Mouse (Mus musculus) thymus, postnatal 10 days (tissue): ENCODE measurements around the gene Ubap2l.

Source experiments
- DNase-seq, 2 experiments: peaks; one replicate each; pipeline ENCODE4 v3.0.0; 2021; ENCODE audit warnings: low spot score in 2 of 2

Ubap2l gene

GRCm38 (mm10) chr3:90052351-90053241 lies at the start of gene Ubap2l:
Ubap2l (minus strand) TSS chr3:90052628.
- peak; percentile 92 to 95 for DNase-seq

GRCm38 (mm10) chr3:90101673-90102072 lies 49.2 kb upstream of the Ubap2l start:
- no peak for DNase-seq

DNA sequence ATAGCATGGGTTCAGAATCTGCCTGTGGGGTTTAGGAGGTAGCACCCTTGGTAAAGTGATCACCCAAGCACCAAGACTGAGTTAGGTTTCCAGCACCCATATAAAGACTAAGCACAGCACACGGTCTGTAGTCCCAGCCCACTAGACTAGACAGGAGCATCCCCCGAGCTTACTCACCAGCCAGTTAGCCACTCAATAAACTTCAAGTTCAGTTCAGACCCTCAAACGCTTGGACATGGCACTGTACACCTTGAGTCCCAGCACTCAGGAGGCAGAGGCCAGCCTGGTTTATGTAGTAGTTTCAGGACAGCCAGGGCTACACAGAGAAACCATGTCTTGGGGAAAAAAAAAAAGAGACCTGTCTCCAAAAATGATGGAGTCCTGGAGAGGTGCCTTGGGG lies 48.6 kb upstream of the Ubap2l start:
- DNase-seq: no peak

DNA sequence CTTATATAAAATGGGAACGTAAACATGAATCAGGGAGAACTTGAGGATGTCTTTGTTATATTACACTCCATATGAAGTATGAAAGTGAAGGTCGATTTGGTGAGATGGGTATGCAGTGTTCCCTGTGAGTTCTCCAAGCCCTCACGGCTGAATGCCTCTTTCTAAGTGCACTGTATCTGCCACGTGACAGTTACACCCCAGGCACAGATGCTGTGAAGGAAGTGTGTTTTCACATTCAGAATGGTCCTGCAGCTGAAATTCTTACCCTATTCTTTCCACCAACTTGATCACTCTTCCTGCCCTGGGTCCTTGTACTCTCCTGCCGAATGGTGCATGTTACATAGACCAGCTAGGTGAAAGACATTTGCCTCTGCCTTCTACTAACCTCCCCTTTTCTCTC lies 45.5 kb upstream of the Ubap2l start:
- no peak for DNase-seq

- no peak for DNase-seq
Measured at GRCm38 (mm10) chr3:90094453-90094852, 42.0 kb upstream of the Ubap2l start.

DNA sequence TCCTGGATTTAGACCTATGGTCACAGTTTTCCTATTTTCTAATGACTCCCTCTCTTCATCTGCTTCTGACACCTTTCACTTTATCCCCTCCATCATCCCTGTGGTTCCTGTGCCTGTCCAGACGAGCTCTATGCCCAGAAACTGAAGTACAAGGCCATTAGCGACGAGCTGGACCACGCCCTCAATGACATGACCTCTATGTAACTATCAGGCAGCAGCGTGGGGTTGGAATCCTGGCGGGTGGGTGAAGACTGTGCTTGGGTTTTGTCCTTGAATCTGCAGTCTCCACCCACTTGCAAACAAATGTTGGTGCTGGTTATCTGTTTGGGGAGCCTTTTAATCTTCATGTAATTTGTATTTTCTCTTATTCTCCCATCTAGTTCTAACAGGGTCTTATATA lies 38.5 kb upstream of the Ubap2l start:
- DNase-seq: no peak

- no peak for DNase-seq
Measured at GRCm38 (mm10) chr3:90088617-90089016, 36.2 kb upstream of the Ubap2l start.

DNA sequence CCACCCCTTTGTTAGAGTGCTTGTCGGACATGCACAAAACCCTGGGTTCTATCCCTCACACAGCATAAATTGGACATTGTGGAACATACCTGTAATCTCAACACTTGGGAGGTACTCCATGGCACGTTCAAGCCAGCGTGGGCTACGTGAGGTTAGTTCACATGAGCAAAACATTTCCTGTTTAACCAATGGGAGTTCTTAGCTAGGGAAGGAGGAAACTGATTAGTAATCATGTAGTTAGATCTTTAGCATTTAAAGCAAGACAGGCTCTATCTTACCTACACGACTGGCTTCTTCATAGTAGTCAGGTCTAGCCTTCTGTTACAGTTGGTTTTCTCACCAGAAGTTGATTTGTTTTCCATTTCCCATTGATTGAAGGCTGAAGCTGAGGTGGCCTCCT lies 33.6 kb upstream of the Ubap2l start:
- DNase-seq: no peak

GRCm38 (mm10) chr3:90085281-90085680 lies 32.9 kb upstream of the Ubap2l start:
- DNase-seq: no peak

- DNase-seq: no peak
Measured at GRCm38 (mm10) chr3:90084790-90085189, 32.4 kb upstream of the Ubap2l start.

GRCm38 (mm10) chr3:90083698-90084324 lies 31.4 kb upstream of the Ubap2l start:
- no peak for DNase-seq

DNA sequence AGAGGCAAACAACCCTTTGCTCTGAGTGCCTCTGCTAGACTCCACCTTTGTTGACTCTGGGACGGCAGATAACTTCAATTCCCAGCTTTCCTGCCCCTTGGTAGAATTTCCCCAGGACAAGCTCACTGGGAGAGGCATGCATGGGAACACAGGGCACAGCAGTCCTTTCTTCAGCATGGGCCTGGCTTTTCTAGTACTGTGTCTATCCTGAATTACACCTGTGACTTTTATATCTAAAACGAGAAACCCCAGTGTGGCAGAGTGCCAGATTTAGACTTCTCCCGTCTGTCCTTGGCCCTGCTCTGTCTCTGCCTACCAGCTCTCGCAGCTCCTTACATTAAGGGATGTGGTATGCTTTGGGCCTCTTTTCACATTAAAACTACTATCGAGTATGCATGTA lies 30.6 kb upstream of the Ubap2l start:
- DNase-seq: no peak

- no peak for DNase-seq
Measured at GRCm38 (mm10) chr3:90081365-90082240, 29.2 kb upstream of the Ubap2l start.

GRCm38 (mm10) chr3:90080498-90080863 lies 28.1 kb upstream of the Ubap2l start:
- no peak for DNase-seq

GRCm38 (mm10) chr3:90079763-90080497 lies 27.5 kb upstream of the Ubap2l start:
- DNase-seq: peak; percentile 80 to 88

DNA sequence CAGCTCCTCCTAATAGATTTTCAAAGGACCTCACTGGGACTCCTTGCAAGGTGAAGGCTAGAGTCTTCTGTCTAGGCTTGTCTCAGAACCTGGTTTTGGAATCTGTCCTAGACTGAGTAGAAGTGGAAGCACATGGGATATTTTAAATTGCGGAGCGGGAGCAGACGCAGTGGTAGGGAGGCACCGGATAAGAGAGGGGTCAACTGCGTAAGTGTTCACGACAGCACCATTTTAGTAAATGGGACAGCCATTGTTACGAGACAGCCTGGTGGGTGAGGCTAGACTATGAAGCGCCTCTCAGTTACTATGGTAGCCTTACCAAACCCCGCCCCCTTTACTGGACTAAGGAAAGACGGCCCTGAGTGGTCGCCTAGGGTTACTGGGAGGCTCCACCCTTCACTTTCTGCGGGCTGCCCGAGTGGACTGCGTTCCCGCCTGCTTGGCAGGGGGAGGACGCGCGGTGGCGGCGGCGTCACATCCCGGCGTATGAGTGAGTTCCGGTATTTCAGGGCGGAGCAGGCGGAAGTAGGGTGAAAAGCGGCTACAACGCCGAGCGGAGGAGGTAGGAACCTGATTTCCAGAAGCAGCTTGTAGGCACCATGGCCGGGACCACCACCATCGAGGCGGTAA lies 26.8 kb upstream of the Ubap2l start:
- DNase-seq: peak; percentile 84 to 86

DNA sequence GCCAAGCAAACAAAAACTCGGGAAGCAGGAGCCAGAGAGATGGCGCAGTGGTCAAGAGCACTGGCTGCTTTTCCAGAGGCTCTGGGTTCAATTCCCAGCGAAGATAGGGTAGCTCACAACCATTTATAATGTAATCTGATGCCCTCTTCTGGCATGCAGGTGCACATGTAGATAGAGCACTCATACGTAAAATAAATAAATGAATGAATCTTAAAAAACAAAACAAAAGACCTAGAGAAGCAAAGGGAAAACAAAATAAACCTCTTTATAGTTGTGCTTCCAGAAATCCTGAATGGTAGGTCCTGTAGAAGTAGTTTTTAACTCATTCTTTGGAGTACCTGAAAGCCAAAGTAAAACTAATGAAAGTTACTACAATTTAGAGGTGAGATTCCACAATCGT lies 25.8 kb upstream of the Ubap2l start:
- no peak for DNase-seq

- DNase-seq: peak; percentile 56 to 84
Measured at GRCm38 (mm10) chr3:90076921-90077716, 24.7 kb upstream of the Ubap2l start.

- DNase-seq: no peak
Measured at GRCm38 (mm10) chr3:90072294-90072693, 19.9 kb upstream of the Ubap2l start, which contains the start of gene Tpm3. Tpm3 (plus strand) TSS chr3:90072649.

- DNase-seq: no peak
Measured at GRCm38 (mm10) chr3:90069688-90070087, 17.3 kb upstream of the Ubap2l start.
